Mouse (Mus musculus) CH12F3 (cell line): ENCODE results near the gene Preb.

Experiments
- in situ Hi-C: fragments of 300-500 bp; cut with MboI; formaldehyde crosslinking; loops from 2 replicates; pipeline ENCODE4 v1.14.3; 2020; ENCODE audit warnings: low sequenced_read_pairs

Gene Preb

GRCm38 (mm10) chr5:30959966-30960501 is at the start of gene Preb:
Gene Preb, minus strand, starts transcription at chr5:30960361.
- in situ Hi-C loops = no loop called here

- in situ Hi-C loops = no loop called here
Measured at GRCm38 (mm10) chr5:31004184-31004583, 44.0 kb upstream of the Preb start.

GRCm38 (mm10) chr5:31001560-31001959 is 41.4 kb upstream of the Preb start:
- in situ Hi-C loops = no loop called here

- in situ Hi-C loops = no loop called here
Measured at GRCm38 (mm10) chr5:31000993-31001392, 40.8 kb upstream of the Preb start.

- in situ Hi-C loops = no loop called here
Measured at GRCm38 (mm10) chr5:31000122-31000521, 40.0 kb upstream of the Preb start.

- in situ Hi-C loops = no loop called here
Measured at GRCm38 (mm10) chr5:30999324-30999723, 39.2 kb upstream of the Preb start.

- in situ Hi-C loops = no loop called here
Measured at GRCm38 (mm10) chr5:30998306-30998705, 38.1 kb upstream of the Preb start.

GRCm38 (mm10) chr5:30994910-30995635 is 34.9 kb upstream of the Preb start:
- in situ Hi-C loops = no loop called here

- in situ Hi-C loops = no loop called here
Measured at GRCm38 (mm10) chr5:30994074-30994473, 33.9 kb upstream of the Preb start.

GRCm38 (mm10) chr5:30992980-30993676 is 33.0 kb upstream of the Preb start:
- in situ Hi-C loops = no loop called here

- in situ Hi-C loops = no loop called here
Measured at GRCm38 (mm10) chr5:30982357-30982756, 22.2 kb upstream of the Preb start.

- in situ Hi-C loops = no loop called here
Measured at GRCm38 (mm10) chr5:30974870-30975656, 14.9 kb upstream of the Preb start.

- in situ Hi-C loops = no loop called here
Measured at GRCm38 (mm10) chr5:30969440-30969839, 9.3 kb upstream of the Preb start.

- in situ Hi-C loops = no loop called here
Measured at GRCm38 (mm10) chr5:30968416-30968815, 8.3 kb upstream of the Preb start, which contains the start of gene Tcf23. Gene Tcf23, plus strand, starts transcription at chr5:30968662.

GRCm38 (mm10) chr5:30966189-30966588 is 6.0 kb upstream of the Preb start:
- in situ Hi-C loops = no loop called here

- in situ Hi-C loops = no loop called here
Measured at GRCm38 (mm10) chr5:30963916-30964315, 3.8 kb upstream of the Preb start.

- in situ Hi-C loops = no loop called here
Measured at GRCm38 (mm10) chr5:30961545-30962505, 1.7 kb upstream of the Preb start.

- in situ Hi-C loops = no loop called here
Measured at GRCm38 (mm10) chr5:30960814-30961213, 653 bp upstream of the Preb start.

- in situ Hi-C loops = no loop called here
Measured at GRCm38 (mm10) chr5:30959198-30959854, 835 bp downstream of the Preb start.

- in situ Hi-C loops = no loop called here
Measured at GRCm38 (mm10) chr5:30957891-30958290, 2.3 kb downstream of the Preb start.
